Mouse (Mus musculus): ENCODE results near the gene Tle4. TPM values are rescaled to one million over a fixed set of nuclear protein-coding genes. Genes with fewer than 3 reads are reported as not detected.
A peak's percentile ranks its signal among the peaks of the same experiment; 100 is the strongest.

The Tle4 gene
- polyA plus RNA-seq, 1 experiment from 2014 or later = 11.7 TPM

DNA sequence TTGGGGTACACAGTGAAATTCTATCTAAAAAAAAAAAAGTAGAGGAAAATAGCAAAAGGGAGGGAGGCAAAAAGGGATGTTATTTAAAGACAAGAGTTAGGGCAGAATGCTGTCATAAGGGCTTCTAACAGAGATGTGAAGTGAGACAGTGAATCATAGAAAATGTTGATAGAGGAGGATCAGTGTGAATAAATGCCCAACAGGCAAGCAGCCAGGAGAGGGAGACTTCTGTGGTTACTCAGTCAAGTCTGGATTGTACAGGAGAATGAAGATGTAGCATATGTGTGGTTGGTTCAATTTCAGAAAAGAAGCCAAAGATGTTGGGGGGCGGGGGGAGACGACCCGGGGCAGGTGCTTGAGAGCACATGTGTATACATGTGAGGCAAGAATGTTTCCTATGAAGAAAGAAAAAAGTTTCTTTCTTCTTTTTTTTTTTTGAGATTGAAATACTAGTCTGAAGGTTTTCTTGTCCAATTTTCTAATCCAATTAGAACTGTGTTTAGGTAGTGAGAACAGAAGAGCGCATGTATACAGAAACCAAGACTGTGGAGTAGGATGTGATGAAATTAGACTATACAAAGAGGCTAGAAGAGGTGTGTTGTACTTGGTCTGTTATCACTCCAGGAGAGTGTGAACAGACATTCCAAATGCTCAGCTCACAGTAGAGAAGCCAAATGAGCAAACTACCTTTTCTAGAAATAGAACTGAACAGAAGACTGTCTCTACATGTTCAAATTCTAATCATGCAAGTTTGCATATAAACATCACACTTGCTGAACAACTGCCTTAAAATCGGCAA is 134.4 kb downstream of the Tle4 start:
- Histone ChIP-seq H3K9ac (ENCODE audit: low read length) (no peak overlapping the region), H3K27me3 (ENCODE audit: control insufficient read depth, insufficient read depth, low read length) (peaks cover 14% of the 10 kb centered on the region), H3K4me2 (ENCODE audit: low read length) (peak overlapping the region; percentile 22), H3K36me3 (ENCODE audit: control insufficient read depth, insufficient read depth, low read length) (peaks cover 47% of the 10 kb centered on the region), H3K4me3 (ENCODE audit: control insufficient read depth in 1 of 2, insufficient read depth in 1 of 2, low read depth in 1 of 2, low read length in 2 of 2) (no peak overlapping the region), H3K4me1 (ENCODE audit: control insufficient read depth in 2 of 2, insufficient read depth in 2 of 2, low read length in 2 of 2) (peaks cover 0 to 4% of the 10 kb centered on the region in 2 experiments; a peak in 1 of 4 replicates), H3K9me3 (ENCODE audit: control insufficient read depth, low read length) (no peaks in the 10 kb centered on the region), H3K27ac (replicated peaks in 1 of 2; ENCODE audit: control insufficient read depth in 1 of 2, insufficient read depth in 1 of 2, low read depth in 2 of 2, low read length in 2 of 2) (no peak overlapping the region)
- ATAC-seq (ENCODE audit: insufficient number of reproducible peaks, insufficient read depth, low FRiP score, low read depth) = no peak
- 64% methylated on average over 5 of the region's 5 CpGs for WGBS

DNA sequence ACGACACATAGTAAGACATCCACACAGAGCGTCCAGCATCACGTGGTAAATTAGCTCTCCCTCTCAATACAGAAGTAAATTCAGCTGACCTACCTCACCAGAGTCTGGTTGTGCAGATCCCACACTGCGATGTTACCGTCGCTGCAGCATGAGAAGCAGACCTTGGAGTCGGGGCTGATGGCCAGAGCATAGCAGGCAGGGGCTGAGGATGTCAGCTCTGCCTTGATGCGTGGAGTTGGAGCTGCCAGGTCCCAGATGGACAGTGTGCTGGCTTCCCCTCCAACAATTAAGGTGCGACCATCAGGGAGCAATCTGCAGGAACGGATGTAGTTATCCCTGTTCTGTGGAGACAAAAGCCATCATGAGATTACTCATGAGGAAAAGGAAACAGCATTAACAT is 144.4 kb downstream of the Tle4 start:
- no peak for ATAC-seq (ENCODE audit: insufficient number of reproducible peaks, insufficient read depth, low FRiP score, low read depth)
- Histone ChIP-seq H3K27ac (replicated peaks in 1 of 2; ENCODE audit: control insufficient read depth in 1 of 2, insufficient read depth in 1 of 2, low read depth in 2 of 2, low read length in 2 of 2) (no peak overlapping the region), H3K4me2 (ENCODE audit: low read length) (no peak overlapping the region), H3K9me3 (ENCODE audit: control insufficient read depth, low read length) (no peaks in the 10 kb centered on the region), H3K9ac (ENCODE audit: low read length) (no peak overlapping the region), H3K4me1 (ENCODE audit: control insufficient read depth in 2 of 2, insufficient read depth in 2 of 2, low read length in 2 of 2) (no peaks in the 10 kb centered on the region), H3K27me3 (ENCODE audit: control insufficient read depth, insufficient read depth, low read length) (peaks cover 13% of the 10 kb centered on the region; the same call in 1 of the 2 replicates), H3K36me3 (ENCODE audit: control insufficient read depth, insufficient read depth, low read length) (peaks cover 74% of the 10 kb centered on the region), H3K4me3 (ENCODE audit: control insufficient read depth in 1 of 2, insufficient read depth in 1 of 2, low read depth in 1 of 2, low read length in 2 of 2) (no peak overlapping the region)
- WGBS = 92% methylated on average over 10 of the region's 10 CpGs

DNA sequence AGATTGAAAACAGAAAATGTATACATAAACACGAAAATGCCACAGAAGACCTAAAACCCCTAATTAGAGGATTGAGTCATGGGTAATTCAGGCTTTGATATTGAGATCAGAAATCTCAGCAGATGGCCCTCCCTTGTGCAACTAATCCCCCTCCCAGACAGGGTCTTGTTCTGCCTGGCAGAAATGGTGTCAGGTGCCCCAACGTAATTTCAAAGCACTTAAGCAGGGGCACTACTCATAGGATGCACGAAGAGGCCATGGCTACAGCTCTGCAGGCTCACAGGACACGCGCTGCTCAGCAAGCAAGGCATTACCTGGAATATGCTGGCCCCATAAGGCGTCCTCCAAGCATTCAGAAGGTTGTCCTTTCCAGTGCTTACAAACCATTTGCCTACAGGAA is 146.5 kb downstream of the Tle4 start:
- H3K27ac ChIP-seq (replicated peaks in 1 of 2; ENCODE audit: control insufficient read depth in 1 of 2, insufficient read depth in 1 of 2, low read depth in 2 of 2, low read length in 2 of 2) = no peak overlapping the region
- WGBS = 90% methylated on average over 6 of the region's 6 CpGs
- no peak overlapping the region for H3K4me3 ChIP-seq (ENCODE audit: control insufficient read depth in 1 of 2, insufficient read depth in 1 of 2, low read depth in 1 of 2, low read length in 2 of 2)
- H3K36me3 ChIP-seq (ENCODE audit: control insufficient read depth, insufficient read depth, low read length) = peaks cover 66% of the 10 kb centered on the region
- H3K4me1 ChIP-seq (ENCODE audit: control insufficient read depth in 2 of 2, insufficient read depth in 2 of 2, low read length in 2 of 2) = no peaks in the 10 kb centered on the region
- H3K27me3 ChIP-seq (ENCODE audit: control insufficient read depth, insufficient read depth, low read length) = no peaks in the 10 kb centered on the region
- no peak for ATAC-seq (ENCODE audit: insufficient number of reproducible peaks, insufficient read depth, low FRiP score, low read depth)
- H3K9me3 ChIP-seq (ENCODE audit: control insufficient read depth, low read length) = no peaks in the 10 kb centered on the region
- no peak overlapping the region for H3K4me2 ChIP-seq (ENCODE audit: low read length)
- H3K9ac ChIP-seq (ENCODE audit: low read length) = no peak overlapping the region

DNA sequence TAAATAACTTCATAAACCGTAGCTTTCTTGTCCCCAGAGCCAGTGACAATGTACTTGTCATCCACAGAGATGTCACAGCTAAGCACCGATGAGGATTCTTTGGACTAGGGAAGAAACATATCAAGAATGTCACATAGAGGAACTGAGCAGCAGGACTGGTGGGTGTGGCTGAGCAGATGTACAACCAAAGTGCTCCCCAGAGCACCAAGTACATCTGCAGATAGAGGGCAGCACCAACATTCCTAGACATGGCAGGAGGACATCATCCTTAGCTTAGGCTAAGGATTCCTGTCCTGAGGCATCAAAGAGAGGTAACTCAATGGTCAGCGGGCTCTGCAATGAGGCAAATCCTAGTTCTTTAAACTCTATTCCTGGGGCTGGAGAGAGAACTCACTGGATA is 148.1 kb downstream of the Tle4 start:
- H3K4me1 ChIP-seq (ENCODE audit: control insufficient read depth in 2 of 2, insufficient read depth in 2 of 2, low read length in 2 of 2) = no peaks in the 10 kb centered on the region
- no peak overlapping the region for H3K4me3 ChIP-seq (ENCODE audit: control insufficient read depth in 1 of 2, insufficient read depth in 1 of 2, low read depth in 1 of 2, low read length in 2 of 2)
- WGBS = 90% methylated on average over 3 of the region's 3 CpGs
- H3K9ac ChIP-seq (ENCODE audit: low read length) = no peak overlapping the region
- no peak overlapping the region for H3K4me2 ChIP-seq (ENCODE audit: low read length)
- no peak for ATAC-seq (ENCODE audit: insufficient number of reproducible peaks, insufficient read depth, low FRiP score, low read depth)
- no peaks in the 10 kb centered on the region for H3K27me3 ChIP-seq (ENCODE audit: control insufficient read depth, insufficient read depth, low read length)
- no peaks in the 10 kb centered on the region for H3K9me3 ChIP-seq (ENCODE audit: control insufficient read depth, low read length)
- peaks cover 57% of the 10 kb centered on the region for H3K36me3 ChIP-seq (ENCODE audit: control insufficient read depth, insufficient read depth, low read length)
- no peak overlapping the region for H3K27ac ChIP-seq (replicated peaks in 1 of 2; ENCODE audit: control insufficient read depth in 1 of 2, insufficient read depth in 1 of 2, low read depth in 2 of 2, low read length in 2 of 2)

DNA sequence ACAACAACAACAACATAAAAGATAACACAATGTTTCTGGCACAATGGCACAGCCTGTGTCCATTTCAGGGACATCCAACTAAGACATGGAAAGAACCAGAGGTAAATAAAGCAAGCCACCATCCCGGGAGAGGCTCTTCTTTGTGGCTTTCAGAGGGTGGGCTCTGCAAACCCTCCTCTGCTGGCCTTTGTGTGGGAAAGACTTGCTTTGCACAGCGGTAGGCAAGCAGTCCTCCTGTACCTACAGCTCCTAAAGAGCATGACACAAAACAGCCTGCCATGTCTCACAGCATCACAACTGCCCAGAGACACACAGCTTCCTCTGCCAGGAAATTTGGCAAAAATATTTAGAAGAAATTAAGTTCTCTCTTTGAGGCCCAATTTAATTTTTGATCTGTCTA is 149.3 kb downstream of the Tle4 start:
- WGBS = 77% methylated on average over 2 of the region's 2 CpGs
- Histone ChIP-seq H3K27ac (replicated peaks in 1 of 2; ENCODE audit: control insufficient read depth in 1 of 2, insufficient read depth in 1 of 2, low read depth in 2 of 2, low read length in 2 of 2) (no peak overlapping the region), H3K9ac (ENCODE audit: low read length) (no peak overlapping the region), H3K9me3 (ENCODE audit: control insufficient read depth, low read length) (no peaks in the 10 kb centered on the region), H3K27me3 (ENCODE audit: control insufficient read depth, insufficient read depth, low read length) (no peaks in the 10 kb centered on the region), H3K36me3 (ENCODE audit: control insufficient read depth, insufficient read depth, low read length) (peaks cover 45% of the 10 kb centered on the region), H3K4me3 (ENCODE audit: control insufficient read depth in 1 of 2, insufficient read depth in 1 of 2, low read depth in 1 of 2, low read length in 2 of 2) (no peak overlapping the region), H3K4me1 (ENCODE audit: control insufficient read depth in 2 of 2, insufficient read depth in 2 of 2, low read length in 2 of 2) (no peaks in the 10 kb centered on the region), H3K4me2 (ENCODE audit: low read length) (no peak overlapping the region)
- no peak for ATAC-seq (ENCODE audit: insufficient number of reproducible peaks, insufficient read depth, low FRiP score, low read depth)

DNA sequence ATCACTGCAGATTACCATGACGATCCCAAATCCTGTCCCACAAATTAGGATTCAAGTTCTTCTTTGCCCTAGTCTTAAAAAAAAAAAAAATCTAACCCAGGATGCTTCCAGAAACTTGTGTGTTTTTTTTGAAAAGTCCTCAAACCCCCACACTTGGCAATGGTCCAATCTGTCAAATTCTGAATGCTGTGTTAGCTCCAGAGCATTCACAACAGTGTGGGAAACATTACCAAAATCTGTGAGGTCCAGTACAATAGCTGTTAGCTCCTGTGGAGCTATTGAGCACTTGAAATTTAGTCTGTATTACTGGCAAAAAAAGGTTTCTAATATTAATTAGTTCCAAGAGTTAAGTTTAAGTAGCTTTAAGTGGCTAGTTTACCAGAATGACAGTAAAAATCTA is 150.4 kb downstream of the Tle4 start:
- H3K27me3 ChIP-seq (ENCODE audit: control insufficient read depth, insufficient read depth, low read length) = no peaks in the 10 kb centered on the region
- H3K4me3 ChIP-seq (ENCODE audit: control insufficient read depth in 1 of 2, insufficient read depth in 1 of 2, low read depth in 1 of 2, low read length in 2 of 2) = no peak overlapping the region
- WGBS = 89% methylated on average over 1 of the region's 1 CpGs
- H3K4me2 ChIP-seq (ENCODE audit: low read length) = no peak overlapping the region
- peaks cover 34% of the 10 kb centered on the region for H3K36me3 ChIP-seq (ENCODE audit: control insufficient read depth, insufficient read depth, low read length)
- H3K27ac ChIP-seq (replicated peaks in 1 of 2; ENCODE audit: control insufficient read depth in 1 of 2, insufficient read depth in 1 of 2, low read depth in 2 of 2, low read length in 2 of 2) = no peak overlapping the region
- no peak for ATAC-seq (ENCODE audit: insufficient number of reproducible peaks, insufficient read depth, low FRiP score, low read depth)
- H3K4me1 ChIP-seq (ENCODE audit: control insufficient read depth in 2 of 2, insufficient read depth in 2 of 2, low read length in 2 of 2) = no peaks in the 10 kb centered on the region
- no peak overlapping the region for H3K9ac ChIP-seq (ENCODE audit: low read length)
- no peaks in the 10 kb centered on the region for H3K9me3 ChIP-seq (ENCODE audit: control insufficient read depth, low read length)

DNA sequence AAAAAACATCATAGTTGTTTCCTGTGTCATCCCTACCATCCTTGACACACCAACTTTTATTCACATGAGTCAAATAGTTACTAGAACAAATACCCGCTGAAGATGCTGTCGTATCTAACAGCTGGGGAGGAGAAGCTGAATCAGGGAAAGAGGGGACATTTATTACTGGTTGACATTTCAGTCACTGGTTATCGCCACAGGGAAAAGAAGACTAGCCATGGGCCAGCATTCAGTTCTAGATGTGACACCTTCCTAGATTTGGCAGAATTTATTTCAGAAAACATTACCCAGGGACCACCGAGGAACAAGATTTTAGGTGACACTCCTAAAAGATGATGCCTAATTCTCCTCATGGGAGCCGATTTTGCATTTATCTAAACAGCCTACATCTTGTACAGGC is 156.0 kb downstream of the Tle4 start:
- 89% methylated on average over 5 of the region's 5 CpGs for WGBS
- Histone ChIP-seq H3K27ac (replicated peaks in 1 of 2; ENCODE audit: control insufficient read depth in 1 of 2, insufficient read depth in 1 of 2, low read depth in 2 of 2, low read length in 2 of 2) (no peak overlapping the region), H3K4me3 (ENCODE audit: control insufficient read depth in 1 of 2, insufficient read depth in 1 of 2, low read depth in 1 of 2, low read length in 2 of 2) (no peak overlapping the region), H3K27me3 (ENCODE audit: control insufficient read depth, insufficient read depth, low read length) (0 out of 2 replicates have a peak, but pooled peaks cover 4% of the 10 kb centered on the region), H3K9me3 (ENCODE audit: control insufficient read depth, low read length) (no peaks in the 10 kb centered on the region), H3K4me1 (ENCODE audit: control insufficient read depth in 2 of 2, insufficient read depth in 2 of 2, low read length in 2 of 2) (no peaks in the 10 kb centered on the region), H3K4me2 (ENCODE audit: low read length) (no peak overlapping the region), H3K9ac (ENCODE audit: low read length) (no peak overlapping the region), H3K36me3 (ENCODE audit: control insufficient read depth, insufficient read depth, low read length) (0 out of 2 replicates have a peak, but pooled peaks cover 4% of the 10 kb centered on the region)
- ATAC-seq (ENCODE audit: insufficient number of reproducible peaks, insufficient read depth, low FRiP score, low read depth) = no peak

DNA sequence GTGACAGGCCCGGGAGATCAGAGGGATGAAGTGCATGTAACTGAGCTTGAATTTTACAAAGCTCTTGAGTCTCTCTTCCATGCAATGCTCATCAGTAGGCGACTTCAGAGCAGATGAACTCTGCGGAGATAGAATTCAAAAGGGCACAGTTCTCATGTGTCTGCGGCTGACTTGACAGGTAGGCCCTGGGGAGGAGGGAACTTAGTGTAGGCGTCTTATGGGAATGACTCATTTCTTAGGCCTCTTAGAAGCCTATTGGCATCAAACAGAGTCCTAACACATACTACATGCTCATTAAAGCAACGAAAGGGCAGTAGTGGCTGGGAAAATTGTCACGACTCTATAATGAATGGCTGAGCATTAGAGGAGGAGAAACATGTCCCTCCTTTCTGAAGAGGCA is 160.6 kb downstream of the Tle4 start:
- no peak overlapping the region for H3K27ac ChIP-seq (replicated peaks in 1 of 2; ENCODE audit: control insufficient read depth in 1 of 2, insufficient read depth in 1 of 2, low read depth in 2 of 2, low read length in 2 of 2)
- 0 out of 2 replicates have a peak, but pooled peaks cover 4% of the 10 kb centered on the region for H3K27me3 ChIP-seq (ENCODE audit: control insufficient read depth, insufficient read depth, low read length)
- H3K36me3 ChIP-seq (ENCODE audit: control insufficient read depth, insufficient read depth, low read length) = no peaks in the 10 kb centered on the region
- H3K4me2 ChIP-seq (ENCODE audit: low read length) = no peak overlapping the region
- peaks cover 0 to 4% of the 10 kb centered on the region in 2 experiments; a peak in 2 of 4 replicates for H3K4me1 ChIP-seq (ENCODE audit: control insufficient read depth in 2 of 2, insufficient read depth in 2 of 2, low read length in 2 of 2)
- H3K9me3 ChIP-seq (ENCODE audit: control insufficient read depth, low read length) = no peaks in the 10 kb centered on the region
- ATAC-seq (ENCODE audit: insufficient number of reproducible peaks, insufficient read depth, low FRiP score, low read depth) = no peak
- WGBS = 83% methylated on average over 7 of the region's 7 CpGs
- no peak overlapping the region for H3K9ac ChIP-seq (ENCODE audit: low read length)
- H3K4me3 ChIP-seq (ENCODE audit: control insufficient read depth in 1 of 2, insufficient read depth in 1 of 2, low read depth in 1 of 2, low read length in 2 of 2) = no peak overlapping the region

Data from heart, embryonic 14.5 days (tissue).